Mouse (Mus musculus): ENCODE measurements around the gene Serf2.
"Not testable (repeated sequence)": the region's sequence is repeated elsewhere in the genome, so short reads cannot be mapped to it uniquely, and the experiment has no call there.

DNA sequence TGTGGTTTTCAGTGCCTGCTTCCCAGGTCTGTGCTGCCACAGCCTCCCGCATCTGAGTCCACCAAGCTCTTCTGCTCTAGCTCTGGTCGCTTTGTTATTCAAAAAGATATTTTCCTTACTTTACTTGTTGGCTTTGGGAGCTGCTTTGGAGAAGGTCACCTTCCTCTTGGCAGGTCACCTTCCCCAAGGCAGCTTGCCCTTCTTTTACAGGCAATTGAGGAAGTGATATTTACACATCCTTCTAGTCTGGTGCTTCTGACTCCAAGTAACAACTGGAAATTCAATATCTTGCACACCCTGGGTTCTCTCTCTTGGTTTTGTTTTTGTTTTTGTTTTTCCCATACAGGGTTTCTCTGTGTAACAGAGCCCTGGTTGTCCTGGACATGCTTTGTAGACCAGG lies 35.4 kb downstream of the Serf2 start:
- TF ChIP-seq POLR2A (IDR thresholded peaks at IDR 0.05; ENCODE audit: insufficient read length, low read depth); MYOD1 (IDR thresholded peaks at IDR 0.05; ENCODE audit: control insufficient read depth in 1 of 3, insufficient read length in 2 of 3, low read depth in 2 of 3): not testable (repeated sequence)

Measured in myocyte (in vitro differentiated cells).